Mouse (Mus musculus) ES-CJ7 (cell line): ENCODE results near the gene Btbd35f17.
"Not testable (repeated sequence)": the region's sequence is repeated elsewhere in the genome, so short reads cannot be mapped to it uniquely, and the experiment has no call there.

Experiments
- DNase-seq: peaks from one replicate; pipeline ENCODE4 v3.0.0; 2011; ENCODE audit warnings: low read depth, low spot score

Gene Btbd35f17

DNA sequence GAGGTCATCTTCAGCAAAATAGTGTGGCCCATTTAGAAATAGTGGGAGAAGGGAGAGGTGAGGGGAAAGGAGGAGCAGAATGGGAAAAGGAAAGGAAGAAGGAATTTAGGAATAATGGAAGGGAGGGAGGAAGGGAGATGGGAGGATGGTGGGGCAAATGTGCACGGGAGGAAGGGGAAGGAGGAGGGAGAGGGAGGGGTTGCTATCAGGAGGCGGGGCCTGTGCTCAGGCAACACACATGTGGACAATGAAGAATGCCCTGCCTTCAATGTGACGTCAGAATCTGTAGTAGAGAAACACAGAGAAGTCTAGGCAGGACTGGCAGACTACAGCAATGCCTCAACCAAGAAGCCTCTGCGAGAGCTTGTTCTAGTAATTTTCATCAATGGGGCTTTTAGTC is at the start of gene Btbd35f17:
Gene Btbd35f17, plus strand, starts transcription at position 301 of the 400 bp plus-strand sequence.
- not testable (repeated sequence) for DNase-seq
